Mouse (Mus musculus): ENCODE data around the gene Galnt11.
"Not testable (repeated sequence)": the region's sequence is repeated elsewhere in the genome, so short reads cannot be mapped to it uniquely, and the experiment has no call there.

Gene Galnt11

DNA sequence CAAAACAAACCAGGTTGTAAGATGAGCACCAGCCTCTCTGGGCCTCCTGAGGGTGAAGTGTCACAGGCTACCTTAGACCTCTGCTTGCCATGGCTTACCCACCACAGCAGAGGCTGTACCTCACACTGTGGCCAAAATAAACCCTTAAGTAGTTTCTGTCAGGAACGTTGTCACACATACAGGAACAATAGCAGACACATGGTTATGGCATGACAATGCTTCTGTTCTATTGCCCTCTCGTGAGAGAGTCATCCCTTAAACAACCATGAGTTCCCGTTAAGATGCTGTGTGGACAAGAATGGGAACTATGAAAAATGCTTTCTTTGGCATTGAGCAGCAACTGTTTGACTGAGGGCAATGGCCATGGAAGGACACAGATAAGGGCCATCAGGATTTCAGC lies at the start of gene Galnt11:
Galnt11 (plus strand) TSS at position 301 of the 400 bp plus-strand sequence.
- no peak for DNase-seq (ENCODE audit: extremely low spot score, low spot score)

GRCm38 (mm10) chr5:25177937-25178336 lies 43.8 kb upstream of the Galnt11 start:
- DNase-seq (ENCODE audit: extremely low spot score, low spot score): not testable (repeated sequence)

DNA sequence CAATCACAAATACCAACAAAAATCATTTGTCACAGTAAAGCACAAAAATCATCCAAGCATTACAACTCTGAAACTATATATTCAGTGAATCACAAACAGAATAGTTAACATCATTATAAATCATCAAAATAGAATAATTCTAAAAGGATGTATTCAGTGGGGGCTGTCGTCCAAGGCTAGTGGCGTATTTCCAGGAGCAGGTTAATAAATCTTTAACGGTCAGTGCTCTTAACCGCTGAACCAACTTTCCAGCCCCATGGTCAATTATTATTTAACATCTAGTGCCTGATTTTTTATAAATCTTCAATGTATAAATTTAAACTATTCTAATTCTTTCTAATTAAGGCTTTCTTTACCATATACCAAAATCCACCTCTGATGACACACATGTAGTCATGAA lies 43.2 kb upstream of the Galnt11 start:
- not testable (repeated sequence) for DNase-seq (ENCODE audit: extremely low spot score, low spot score)

DNA sequence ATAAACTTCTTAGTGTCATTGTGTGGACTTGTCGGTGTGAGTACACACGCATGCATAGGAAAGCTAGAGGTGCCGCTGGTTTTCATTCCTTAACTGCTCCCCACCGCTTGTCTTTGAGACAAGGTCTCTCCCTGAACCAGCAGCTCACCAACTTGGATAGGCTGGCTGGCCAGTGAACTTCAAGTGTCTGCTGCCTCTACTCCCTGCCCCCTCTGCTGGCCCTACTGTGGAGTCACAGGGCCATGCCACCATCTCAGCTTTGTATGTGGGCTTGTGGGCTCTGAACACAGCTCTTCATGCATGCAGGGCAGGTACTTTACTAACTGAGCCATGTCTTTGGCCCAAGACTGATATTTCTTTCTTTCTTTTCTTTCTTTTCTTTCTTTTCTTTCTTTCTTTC lies 42.4 kb upstream of the Galnt11 start:
- DNase-seq (ENCODE audit: extremely low spot score, low spot score): no peak

DNA sequence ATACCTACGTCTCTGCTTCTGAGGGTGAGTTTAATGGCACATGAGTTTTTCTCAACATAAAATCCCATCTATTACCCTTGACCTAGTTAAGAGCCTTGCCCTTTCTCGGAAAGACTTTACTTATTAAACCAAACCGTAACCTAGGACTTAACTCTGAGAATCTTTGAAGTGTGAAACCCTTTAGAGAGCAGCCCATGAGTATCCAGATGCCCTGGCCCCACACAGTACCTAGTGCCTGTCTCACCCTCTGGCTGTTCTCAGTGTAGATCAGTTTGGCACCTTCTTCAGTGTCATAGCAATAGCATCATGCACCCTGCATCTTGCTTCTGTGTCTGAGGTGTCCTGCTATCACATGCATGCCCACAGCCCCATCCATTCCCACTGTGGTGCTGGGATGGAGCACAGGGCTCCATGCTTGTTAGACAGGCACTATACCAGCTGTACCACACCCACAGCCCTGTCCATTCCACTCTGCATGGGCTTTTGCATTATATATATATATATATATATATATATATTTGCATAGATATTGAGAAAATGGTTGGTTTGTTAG lies 41.7 kb upstream of the Galnt11 start:
- no peak for DNase-seq (ENCODE audit: extremely low spot score, low spot score)

DNA sequence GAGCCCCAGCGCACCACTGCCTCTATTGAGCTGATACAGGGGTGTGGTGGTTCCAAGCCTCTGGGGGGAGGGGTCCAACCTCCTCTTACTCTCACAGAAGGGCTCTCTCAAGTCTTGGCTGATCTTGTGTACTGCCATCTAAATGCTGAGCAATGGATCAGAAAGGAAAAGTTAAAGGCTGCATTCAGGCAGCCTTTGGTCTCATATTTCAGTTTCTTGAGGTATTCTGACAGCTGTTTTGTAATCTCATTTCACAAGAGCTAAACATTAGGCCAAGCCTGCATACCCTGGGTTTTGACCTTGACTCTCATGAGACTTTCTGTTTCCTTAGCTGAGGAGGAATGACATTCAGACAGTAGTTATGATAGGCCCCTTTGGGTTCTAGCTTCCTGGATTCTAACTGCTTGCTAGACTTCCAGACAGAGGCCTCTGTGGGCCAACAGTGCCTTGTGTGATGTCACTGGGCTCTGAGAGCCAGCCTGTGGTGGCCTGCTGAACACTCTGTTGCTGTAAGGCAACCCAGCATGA lies 40.6 kb upstream of the Galnt11 start, which contains the start of gene Galntl5:
Galntl5 (plus strand) TSS at position 457 of the 528 bp plus-strand sequence.
- DNase-seq (ENCODE audit: extremely low spot score, low spot score): no peak

- DNase-seq (ENCODE audit: extremely low spot score, low spot score): no peak
These were observed 38.1 kb upstream of the Galnt11 start for GRCm38 (mm10) chr5:25183595-25183994.

- no peak for DNase-seq (ENCODE audit: extremely low spot score, low spot score)
These were observed 37.1 kb upstream of the Galnt11 start for GRCm38 (mm10) chr5:25184594-25184993.

DNA sequence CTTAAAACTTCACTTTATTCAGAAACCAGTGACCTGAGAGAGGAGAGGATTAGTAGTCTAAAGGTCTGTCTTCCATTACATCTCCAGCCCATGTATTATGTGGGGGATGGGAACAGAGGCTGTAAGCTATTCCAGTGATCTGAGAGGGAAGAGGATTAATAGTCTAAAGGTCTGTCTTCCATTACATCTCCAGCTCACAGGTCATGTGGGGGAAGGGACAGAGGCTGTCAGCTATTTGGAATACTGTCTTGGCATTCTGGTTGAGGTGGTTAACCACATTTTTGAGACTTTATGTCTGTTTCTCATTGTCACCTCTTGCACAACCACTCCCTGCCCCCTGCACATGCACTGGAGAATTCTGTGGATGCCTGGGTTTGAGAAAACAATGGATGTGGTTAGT lies 34.0 kb upstream of the Galnt11 start:
- DNase-seq (ENCODE audit: extremely low spot score, low spot score): no peak

DNA sequence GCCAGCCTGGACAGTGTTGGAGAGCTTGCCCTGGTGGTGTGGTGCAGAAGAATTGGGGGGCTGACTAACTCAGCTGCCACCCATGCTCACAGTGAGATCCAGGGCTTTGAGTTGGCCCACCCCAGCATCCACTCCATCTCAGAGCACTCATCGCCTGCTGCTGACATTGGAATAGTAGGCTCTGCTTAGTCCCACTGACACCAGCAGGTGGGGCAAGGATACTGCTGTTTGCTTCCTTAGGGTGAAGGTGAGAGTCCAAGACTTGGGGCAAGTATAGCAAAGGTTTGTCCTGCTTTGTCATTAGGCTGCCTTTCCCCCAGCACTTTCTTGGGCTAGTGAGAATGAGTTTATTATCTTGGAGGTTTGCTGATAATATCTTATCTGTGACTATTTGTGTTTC lies 32.9 kb upstream of the Galnt11 start:
- no peak for DNase-seq (ENCODE audit: extremely low spot score, low spot score)

GRCm38 (mm10) chr5:25190521-25190920 lies 31.2 kb upstream of the Galnt11 start:
- no peak for DNase-seq (ENCODE audit: extremely low spot score, low spot score)

DNA sequence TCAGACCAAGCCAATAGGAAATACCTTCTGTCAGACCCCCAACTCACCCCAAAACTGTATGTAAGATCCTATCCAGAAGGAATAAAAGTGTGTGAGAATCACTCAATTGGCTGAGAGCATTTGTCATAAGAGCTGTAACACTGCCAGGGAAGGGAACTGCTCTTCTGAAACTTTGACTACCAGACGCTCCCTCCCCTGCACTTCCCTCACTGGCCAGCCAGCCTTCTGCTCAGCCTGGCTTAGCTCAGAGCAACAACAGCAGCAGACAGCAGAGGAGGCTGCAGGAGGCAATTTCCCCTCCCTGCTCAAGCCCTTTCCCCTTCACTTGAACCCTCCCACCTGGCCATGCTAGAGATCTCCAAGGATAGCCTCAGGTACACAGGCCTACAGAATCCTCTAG lies 9.8 kb upstream of the Galnt11 start:
- DNase-seq (ENCODE audit: extremely low spot score, low spot score): no peak

DNA sequence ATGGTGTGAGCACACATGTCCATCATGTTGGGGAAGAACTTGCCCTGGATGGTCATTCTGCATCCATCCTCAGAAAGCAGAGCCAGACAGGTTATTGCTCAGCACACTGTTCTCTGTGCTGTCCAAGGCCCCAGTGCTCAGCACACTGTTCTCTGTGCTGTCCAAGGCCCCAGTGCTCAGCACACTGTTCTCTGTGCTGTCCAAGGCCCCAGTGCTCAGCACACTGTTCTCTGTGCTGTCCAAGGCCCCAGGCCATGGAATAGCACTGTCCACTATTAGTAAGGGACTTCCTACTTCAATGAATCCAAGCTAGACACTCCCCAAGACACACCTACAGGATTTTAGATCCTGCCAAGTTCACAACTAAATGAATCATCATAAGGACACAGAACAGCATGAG lies 8.5 kb upstream of the Galnt11 start:
- DNase-seq (ENCODE audit: extremely low spot score, low spot score): not testable (repeated sequence)

DNA sequence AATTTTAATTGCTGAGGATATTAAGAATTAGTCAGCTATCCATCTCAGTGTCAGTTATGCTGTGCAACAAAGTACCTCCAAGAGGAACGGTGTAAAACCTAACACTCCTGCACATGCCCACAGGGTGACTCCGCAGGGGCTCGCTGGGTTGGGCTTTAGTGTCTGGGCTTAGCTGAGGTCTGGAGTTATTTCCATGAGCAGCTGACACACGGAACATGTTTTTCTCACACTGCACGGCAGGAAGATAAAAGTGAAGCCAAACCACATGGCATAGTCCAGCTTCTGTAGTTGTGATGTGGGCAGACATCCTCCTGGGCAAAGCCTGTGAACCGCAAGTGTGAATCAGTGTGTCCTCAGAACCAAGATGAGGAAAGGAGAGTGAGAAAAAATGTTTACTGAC lies 6.7 kb upstream of the Galnt11 start:
- DNase-seq (ENCODE audit: extremely low spot score, low spot score): no peak

DNA sequence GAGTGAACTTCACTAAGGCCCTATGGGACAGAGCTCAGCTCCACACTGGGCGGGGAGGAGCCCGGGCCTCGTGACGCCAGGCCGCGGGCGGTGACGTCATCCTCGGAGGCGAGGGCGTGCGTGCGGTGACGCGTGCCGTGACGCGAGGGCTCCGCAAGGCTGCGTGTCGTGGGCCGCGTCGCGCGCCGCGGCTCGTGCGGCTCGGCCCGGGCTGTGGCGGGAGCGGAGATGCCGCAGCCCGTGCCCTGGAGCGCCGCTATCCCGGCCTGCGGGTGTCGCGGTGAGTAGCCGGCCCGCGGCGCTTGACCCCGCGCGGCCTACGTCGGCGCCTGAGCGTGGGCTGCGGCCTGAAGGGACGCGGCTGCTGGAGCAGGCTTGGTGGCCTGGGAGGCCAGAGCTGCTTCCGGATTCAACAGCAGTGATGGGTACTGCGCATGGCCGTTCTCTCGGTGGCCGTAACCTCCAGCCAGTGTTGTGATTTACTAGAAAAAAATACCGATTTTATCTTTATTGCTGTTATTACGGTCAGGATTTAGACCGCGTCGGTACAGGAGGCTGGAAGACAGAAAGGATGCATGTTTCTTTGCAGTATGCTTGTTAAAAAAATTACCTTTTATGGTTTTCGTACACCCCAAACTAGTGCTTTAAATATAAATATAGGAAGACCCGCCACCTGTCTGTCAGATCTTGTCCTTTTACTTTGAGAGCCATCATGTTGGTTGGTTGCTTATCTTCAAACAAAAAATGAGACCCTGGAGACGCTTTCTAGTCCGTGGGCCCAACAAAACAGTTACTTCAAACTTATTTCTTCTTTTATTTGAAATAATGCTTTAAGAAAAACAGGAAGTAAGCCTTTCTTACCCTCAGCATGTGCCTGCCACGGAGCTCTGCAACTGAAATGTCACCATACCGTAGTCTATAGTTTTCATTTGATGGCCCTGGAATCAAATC lies 1.3 kb downstream of the Galnt11 start, which contains the start of gene E130116L18Rik:
E130116L18Rik (minus strand) TSS at position 402 of the 951 bp plus-strand sequence.
- peak; percentile 91 for DNase-seq (ENCODE audit: extremely low spot score, low spot score)

- DNase-seq (ENCODE audit: extremely low spot score, low spot score): not testable (repeated sequence)
These were observed 2.7 kb downstream of the Galnt11 start for GRCm38 (mm10) chr5:25224377-25224776.

DNA sequence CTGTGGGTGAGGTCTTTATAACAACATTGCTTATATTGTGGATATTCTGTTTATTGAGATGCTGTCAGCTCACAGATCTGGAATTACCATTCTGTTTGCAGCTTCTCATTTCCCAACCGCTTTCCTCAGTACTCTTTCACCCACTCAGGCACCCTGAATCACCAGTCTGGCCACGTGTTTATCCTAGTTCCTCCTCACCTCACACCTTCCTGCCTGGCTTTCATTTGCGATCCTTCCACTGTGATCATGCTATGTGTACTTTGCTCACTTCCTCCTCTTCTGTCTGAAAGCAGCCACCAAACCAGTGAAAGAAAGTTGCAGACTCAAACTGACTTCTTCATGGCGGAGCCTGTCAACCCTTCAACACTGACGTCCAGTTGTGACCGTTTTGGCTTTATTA lies 21.4 kb downstream of the Galnt11 start:
- no peak for DNase-seq (ENCODE audit: extremely low spot score, low spot score)

DNA sequence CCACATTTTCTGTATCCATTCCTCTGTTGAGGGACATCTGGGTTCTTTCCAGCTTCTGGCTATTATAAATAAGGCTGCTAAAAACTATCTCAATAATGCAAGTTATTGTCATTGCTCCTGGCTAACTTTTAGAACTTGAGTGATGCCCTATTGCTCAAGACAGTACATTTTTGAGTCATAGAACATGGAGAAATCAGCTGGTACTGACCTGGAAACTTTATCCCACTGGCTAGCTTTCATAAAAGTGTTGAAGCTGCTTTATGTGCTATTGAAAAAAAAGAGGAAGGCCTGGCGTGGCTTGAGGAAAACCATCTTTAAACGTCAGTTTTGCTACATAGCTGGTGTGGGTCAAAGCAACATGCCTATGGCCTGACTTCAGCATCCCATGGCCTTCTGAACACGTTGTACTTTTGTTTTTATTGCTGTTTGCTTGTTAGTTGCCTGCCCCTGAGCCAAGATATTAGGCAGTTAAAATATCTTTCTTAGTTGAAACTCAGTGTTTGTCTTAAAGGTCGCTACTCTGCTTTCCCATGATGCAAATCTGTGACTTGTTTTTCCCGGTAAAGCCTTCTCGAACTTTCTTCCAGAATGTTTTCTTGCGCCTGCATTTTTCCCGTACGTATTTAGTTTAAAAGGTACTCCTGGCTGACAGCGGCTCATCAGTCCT lies 24.2 kb downstream of the Galnt11 start:
- DNase-seq (ENCODE audit: extremely low spot score, low spot score): no peak

GRCm38 (mm10) chr5:25246473-25246865 lies 24.8 kb downstream of the Galnt11 start:
- no peak for DNase-seq (ENCODE audit: extremely low spot score, low spot score)

- no peak for DNase-seq (ENCODE audit: extremely low spot score, low spot score)
These were observed 25.3 kb downstream of the Galnt11 start for GRCm38 (mm10) chr5:25247036-25247435.

GRCm38 (mm10) chr5:25252423-25252822 lies 30.7 kb downstream of the Galnt11 start:
- DNase-seq (ENCODE audit: extremely low spot score, low spot score): no peak

Data from neural tube, embryonic 10.5 days (tissue).